Mouse (Mus musculus) midbrain, embryonic 16.5 days (tissue): ENCODE measurements at regions not wholly inside any gene's neighbourhood (a gene's known extent, or its start where the extent isn't known, plus 50 kb on each side); places are given as distances from the start of the nearest gene placed in this dataset.
"Not testable (repeated sequence)": the region's sequence is repeated elsewhere in the genome, so short reads cannot be mapped to it uniquely, and the experiment has no call there.

ENCODE experiments used
- ATAC-seq: fragments of 200-750 bp; cut with Nextera tagmentation; 2 replicates; pipeline ENCODE4 v1.8.0; 2017; ENCODE audit warnings: moderate TSS enrichment
- H3K27ac ChIP-seq: fragments of 300-500 bp; sonication (generic); 2 replicates; pipeline ENCODE4 v1.5.1; 2014; ENCODE audit warnings: mild to moderate bottlenecking, low read length, mixed read lengths
- H3K27me3 ChIP-seq: fragments of 300-500 bp; sonication (generic); 2 replicates; pipeline ENCODE4 v1.6.1; 2014; ENCODE audit warnings: low read depth, low read length, mixed read lengths; ENCODE audit not compliant: control insufficient read depth, insufficient read depth
- H3K36me3 ChIP-seq: fragments of 300-500 bp; sonication (generic); 2 replicates; pipeline ENCODE4 v1.6.1; 2014; ENCODE audit warnings: mild to moderate bottlenecking, low read length, moderate library complexity, mixed read lengths; ENCODE audit not compliant: control insufficient read depth, insufficient read depth
- H3K4me1 ChIP-seq: fragments of 300-500 bp; sonication (generic); 2 replicates; pipeline ENCODE4 v1.6.1; 2014; ENCODE audit warnings: mild to moderate bottlenecking, low read length, mixed read lengths; ENCODE audit not compliant: control insufficient read depth, insufficient read depth
- H3K4me2 ChIP-seq: fragments of 300-500 bp; sonication (generic); 2 replicates; pipeline ENCODE4 v1.6.1; 2014; ENCODE audit warnings: mild to moderate bottlenecking, low read length, mixed read lengths
- H3K4me3 ChIP-seq: fragments of 300-500 bp; sonication (generic); 2 replicates; pipeline ENCODE4 v1.5.1; 2014; ENCODE audit warnings: low read depth, mild to moderate bottlenecking, low read length, moderate library complexity, mixed read lengths
- H3K9ac ChIP-seq: fragments of 300-500 bp; sonication (generic); 2 replicates; pipeline ENCODE4 v1.6.1; 2014; ENCODE audit warnings: low read depth, low read length, mixed read lengths
- H3K9me3 ChIP-seq: fragments of 300-500 bp; sonication (generic); replicated peaks from 2 replicates; pipeline ENCODE4 v1.6.1; 2014; ENCODE audit warnings: mild to moderate bottlenecking, low read length, mixed read lengths; ENCODE audit not compliant: control insufficient read depth, poor library complexity, severe bottlenecking
- WGBS: fragments of 180-500 bp; shearing (Covaris S2); extraction: QIAGEN DNeasy Blood & Tissue Kit; methylation state at CpG from one replicate; pipeline ENCODE4 v1.1.7; 2014; 5-methylcytosine and 5-hydroxymethylcytosine counted together

DNA sequence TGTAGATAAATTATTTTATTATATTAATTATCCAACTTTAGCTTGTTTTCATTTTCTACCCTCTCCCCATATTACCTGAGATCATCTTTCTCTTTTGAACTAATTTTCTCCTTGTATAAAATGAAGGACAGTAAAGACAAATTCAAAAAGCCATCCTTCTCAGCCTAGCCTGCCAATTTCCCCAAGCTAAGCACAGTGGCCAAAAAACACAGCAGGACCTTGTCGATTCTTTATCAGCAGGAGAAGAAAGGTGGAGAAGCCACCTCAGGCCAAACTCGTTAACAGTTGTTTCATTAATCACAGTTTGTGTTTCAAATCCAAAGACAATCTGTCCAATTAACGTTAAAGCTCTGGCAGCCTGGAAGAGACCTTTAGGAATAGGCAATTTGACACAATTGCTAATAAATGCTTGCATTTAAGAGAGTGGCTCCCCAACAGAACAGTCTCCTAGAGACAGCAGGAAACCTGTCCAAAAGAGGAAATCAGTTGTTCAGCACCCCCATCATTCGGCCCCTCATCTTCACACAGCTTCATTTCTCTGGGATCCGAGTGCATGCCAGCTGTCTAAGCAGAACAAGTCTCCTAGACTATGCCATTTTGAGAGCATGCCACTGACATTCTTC, 135.7 kb upstream of the Tlr4 start:
- H3K9me3 ChIP-seq, result no peaks in the 10 kb centered on the region
- H3K27me3 ChIP-seq, result no peaks in the 10 kb centered on the region
- H3K9ac ChIP-seq, result no peak overlapping the region
- H3K4me2 ChIP-seq, result no peak overlapping the region
- no peaks in the 10 kb centered on the region for H3K4me1 ChIP-seq
- no peak for ATAC-seq
- no peaks in the 10 kb centered on the region for H3K36me3 ChIP-seq
- 41% methylated on average over 5 of the region's 5 CpGs for WGBS
- H3K27ac ChIP-seq, result no peak overlapping the region
- no peak overlapping the region for H3K4me3 ChIP-seq

DNA sequence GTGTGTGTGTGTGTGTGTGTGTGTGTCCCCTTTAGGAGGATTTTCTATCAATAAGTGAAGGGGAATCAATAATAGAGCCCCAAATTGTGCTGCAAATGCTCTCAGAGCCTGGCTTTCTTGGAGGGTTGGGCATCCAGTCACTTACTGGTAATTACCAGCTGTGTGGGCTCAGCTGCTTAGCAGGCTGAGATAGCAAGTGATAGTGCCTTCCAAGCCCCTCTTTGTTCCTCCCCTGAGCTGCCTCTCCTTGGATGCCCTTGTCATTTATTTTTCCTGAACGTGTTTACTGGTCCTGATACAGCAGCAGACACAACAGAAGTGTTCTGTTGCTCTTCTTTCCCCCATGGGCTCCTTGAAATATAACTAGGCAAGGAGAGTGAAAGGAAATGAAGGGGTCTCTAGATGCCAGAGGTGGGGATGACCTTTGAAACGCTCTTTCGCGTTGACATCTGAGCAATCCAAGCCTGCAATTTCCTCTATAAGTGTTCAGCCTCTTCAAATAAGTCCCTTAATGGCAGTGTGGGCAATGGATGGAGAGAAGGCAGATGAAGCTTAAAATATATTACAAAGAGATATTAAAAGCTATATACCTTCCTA, 133.3 kb upstream of the Tlr4 start:
- H3K4me3 ChIP-seq, result no peak overlapping the region
- H3K27me3 ChIP-seq, result no peaks in the 10 kb centered on the region
- no peaks in the 10 kb centered on the region for H3K9me3 ChIP-seq
- no peak overlapping the region for H3K4me2 ChIP-seq
- H3K27ac ChIP-seq, result no peak overlapping the region
- no peaks in the 10 kb centered on the region for H3K36me3 ChIP-seq
- ATAC-seq, result no peak
- no peak overlapping the region for H3K9ac ChIP-seq
- H3K4me1 ChIP-seq, result no peaks in the 10 kb centered on the region
- 68% methylated on average over 4 of the region's 4 CpGs for WGBS

DNA sequence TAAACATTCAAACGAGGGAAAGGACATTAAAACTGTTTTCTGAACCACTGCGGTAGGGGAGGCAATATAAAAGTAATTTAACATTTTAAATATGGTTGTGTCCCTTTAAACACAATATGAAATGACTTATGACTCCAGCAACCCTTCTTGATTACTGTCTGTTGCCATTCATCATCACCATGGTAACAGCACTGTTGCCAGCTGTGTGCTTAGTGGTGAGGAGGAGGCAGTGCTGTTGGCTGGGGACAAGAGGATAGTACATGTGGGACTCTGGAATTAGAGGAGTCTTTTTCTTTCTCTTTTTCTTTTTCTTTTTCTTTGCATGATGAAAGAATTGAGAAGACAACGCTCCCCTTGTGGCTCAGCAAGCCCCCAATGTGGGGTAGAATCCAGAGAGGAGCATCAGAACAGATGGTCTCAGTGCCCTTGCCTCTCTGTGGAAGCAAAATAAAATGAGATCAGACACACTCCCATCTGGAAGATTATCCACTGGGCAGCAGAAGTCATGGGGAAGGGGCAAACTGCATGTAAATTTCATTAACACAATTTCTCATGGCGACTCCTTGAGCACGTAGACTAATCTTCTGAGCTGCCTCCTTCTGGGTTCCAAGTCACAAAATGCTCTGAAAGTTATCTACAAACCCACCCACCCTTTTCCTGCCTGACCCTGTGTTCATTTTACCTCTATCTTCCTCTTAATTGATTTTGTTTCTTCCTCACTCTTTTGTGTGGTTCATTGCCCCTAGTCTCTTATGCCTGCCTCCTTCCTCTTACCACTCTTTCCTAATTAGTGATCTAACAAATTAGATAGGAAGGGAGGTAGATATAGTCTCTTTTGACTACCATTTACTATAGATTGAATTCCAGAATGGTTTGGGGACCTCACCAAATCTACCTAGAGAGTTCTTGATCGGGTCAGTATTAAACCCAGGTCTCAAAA, 111.3 kb upstream of the Tlr4 start:
- WGBS, result 56% methylated on average over 6 of the region's 6 CpGs
- H3K4me1 ChIP-seq, result peaks cover 9% of the 10 kb centered on the region
- no peak overlapping the region for H3K4me2 ChIP-seq
- H3K4me3 ChIP-seq, result no peak overlapping the region
- H3K36me3 ChIP-seq, result no peaks in the 10 kb centered on the region
- no peaks in the 10 kb centered on the region for H3K9me3 ChIP-seq
- ATAC-seq, result peak; percentile 97
- no peak overlapping the region for H3K9ac ChIP-seq
- no peak overlapping the region for H3K27ac ChIP-seq
- no peaks in the 10 kb centered on the region for H3K27me3 ChIP-seq

DNA sequence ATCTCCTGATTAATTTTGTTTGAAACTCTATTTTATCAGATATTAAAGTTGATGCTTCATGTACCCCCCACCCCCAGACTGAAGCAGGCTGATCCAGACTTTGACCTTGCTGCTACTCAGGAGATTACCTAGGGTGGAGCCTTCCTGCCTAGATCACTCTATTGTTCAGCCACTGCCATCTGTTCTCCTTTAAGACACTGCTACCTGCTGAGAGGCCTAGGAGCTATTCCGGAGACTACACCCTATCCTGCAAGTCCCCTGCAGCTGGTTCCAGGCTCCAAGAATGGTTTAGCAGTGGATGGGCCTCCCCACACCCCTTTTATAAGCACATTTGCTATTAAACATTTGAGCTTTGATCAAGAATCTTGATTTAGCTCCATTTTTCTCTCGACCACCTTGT, 90.0 kb upstream of the Tlr4 start:
- Histone ChIP-seq H3K27ac (no peak overlapping the region), H3K4me3 (no peak overlapping the region), H3K4me2 (no peak overlapping the region), H3K27me3 (no peaks in the 10 kb centered on the region), H3K9ac (no peak overlapping the region), H3K36me3 (no peaks in the 10 kb centered on the region), H3K9me3 (no peaks in the 10 kb centered on the region), H3K4me1 (no peaks in the 10 kb centered on the region)
- 16% methylated on average over 2 of the region's 2 CpGs for WGBS
- no peak for ATAC-seq

DNA sequence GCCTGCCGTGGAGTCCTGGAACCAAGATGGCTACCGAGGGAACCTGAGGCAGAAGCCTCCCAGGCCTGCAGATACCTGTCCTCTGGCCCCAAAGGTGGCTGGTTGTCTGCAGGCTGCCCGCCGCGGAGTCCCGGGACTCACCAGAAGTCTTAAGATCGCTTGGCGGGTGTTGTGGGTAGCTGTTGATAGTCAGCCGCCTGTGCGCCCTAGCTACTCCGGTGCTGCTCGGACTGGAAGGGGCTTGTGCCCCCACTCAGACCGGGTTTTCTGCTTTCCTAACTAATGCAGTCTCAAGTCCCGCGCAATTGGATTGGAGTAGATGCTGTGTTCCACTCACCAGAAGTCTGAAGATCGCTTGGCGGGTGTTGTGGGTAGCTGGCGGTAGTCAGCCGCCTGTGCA, 84.0 kb upstream of the Tlr4 start:
- ATAC-seq, H3K4me2 ChIP-seq, H3K4me3 ChIP-seq, H3K27ac ChIP-seq, H3K9ac ChIP-seq, H3K4me1 ChIP-seq, H3K9me3 ChIP-seq, H3K36me3 ChIP-seq, H3K27me3 ChIP-seq: not testable (repeated sequence)
- 95% methylated on average over 19 of the region's 19 CpGs for WGBS

DNA sequence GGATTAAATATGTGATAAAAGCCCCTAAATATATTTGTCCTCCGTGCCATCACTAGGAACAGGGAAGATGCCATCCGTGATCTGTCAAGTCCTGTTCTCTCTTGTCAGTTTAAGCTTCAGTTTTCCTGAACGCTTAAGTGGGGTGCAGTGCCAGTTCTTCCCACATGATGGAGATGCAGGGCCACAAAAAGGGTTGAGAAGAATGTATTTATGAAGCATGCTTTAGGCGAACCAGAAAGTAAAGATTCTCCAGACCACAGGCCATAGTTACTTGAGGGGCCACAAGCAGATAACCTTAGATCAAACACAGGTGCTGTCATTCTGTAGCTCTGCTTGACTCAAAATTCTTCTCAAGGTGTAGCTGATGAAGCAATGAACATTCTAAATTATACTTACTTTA, 58.6 kb upstream of the Tlr4 start:
- Histone ChIP-seq H3K36me3 (no peaks in the 10 kb centered on the region), H3K9ac (no peak overlapping the region), H3K27ac (no peak overlapping the region), H3K4me3 (no peak overlapping the region), H3K9me3 (no peaks in the 10 kb centered on the region), H3K4me2 (no peak overlapping the region), H3K27me3 (no peaks in the 10 kb centered on the region), H3K4me1 (no peaks in the 10 kb centered on the region)
- 28% methylated on average over 4 of the region's 4 CpGs for WGBS
- peak; percentile 76 for ATAC-seq
